Mouse (Mus musculus) adrenal gland, postnatal 4 days (tissue): ENCODE measurements around the gene Nat8f5. TPM values are rescaled to one million over a fixed set of nuclear protein-coding genes. Genes with fewer than 3 reads are reported as not detected.
"Not testable (repeated sequence)": the region's sequence is repeated elsewhere in the genome, so short reads cannot be mapped to it uniquely, and the experiment has no call there.

Experiments used
- DNase-seq, 2 experiments: peaks; one replicate each; pipeline ENCODE4 v3.0.0; 2021 to 2022; ENCODE audit warnings: low spot score in 2 of 2, mixed read lengths in 2 of 2
- long read RNA-seq, 2 experiments: library from polyadenylated mRNA; stranded (forward); transcript quantifications; one replicate each; pipeline ENCODE4 v2.0.0; 2021
- total RNA-seq, 2 experiments: library from RNA; stranded (reverse); gene quantifications; 2 replicates each; pipeline ENCODE4 v1.2.3; 2021

The Nat8f5 gene
- total RNA-seq, result 1 to 10 TPM in 1 of 2 experiments, under 1 TPM in 1; 0.31 to 1.0 TPM
- long read RNA-seq, experiment 1, result 0 reads
- long read RNA-seq, experiment 2, partial matches to known transcripts, result 0 of 1 reads
- long read RNA-seq, experiment 2, other reads (novel, unspliced or antisense), result 1 of 1 reads

DNA sequence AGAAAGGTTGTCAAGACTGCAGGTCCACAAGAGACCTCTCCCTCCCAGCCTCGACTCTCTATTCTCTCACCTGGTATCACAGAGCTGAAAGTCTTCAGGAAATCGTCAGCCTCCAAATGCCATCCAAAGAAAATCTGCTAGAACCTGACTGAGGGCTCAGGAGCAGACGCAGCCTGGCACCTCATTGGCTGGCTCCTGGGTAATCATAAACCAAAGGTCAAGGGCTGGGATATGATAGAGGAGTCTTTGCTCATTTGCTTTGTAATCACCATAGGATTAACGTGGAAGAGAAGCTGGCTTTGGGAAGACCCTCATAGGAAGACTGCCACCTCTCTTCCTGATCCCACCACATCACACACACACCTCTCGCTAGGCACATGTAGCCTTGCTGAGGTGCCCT lies at the start of gene Nat8f5, which contains the start of gene Nat8f6:
Nat8f5 (minus strand) TSS at position 136 of the 400 bp plus-strand sequence.
Nat8f6 (minus strand) TSS at position 118 of the 400 bp plus-strand sequence.
- DNase-seq, result no peak

GRCm38 (mm10) chr6:85869006-85869405 lies 48.2 kb upstream of the Nat8f5 start, which contains the start of gene Nat8f2:
Gene Nat8f2, minus strand, starts transcription at chr6:85869158.
- DNase-seq, result not testable (repeated sequence)

DNA sequence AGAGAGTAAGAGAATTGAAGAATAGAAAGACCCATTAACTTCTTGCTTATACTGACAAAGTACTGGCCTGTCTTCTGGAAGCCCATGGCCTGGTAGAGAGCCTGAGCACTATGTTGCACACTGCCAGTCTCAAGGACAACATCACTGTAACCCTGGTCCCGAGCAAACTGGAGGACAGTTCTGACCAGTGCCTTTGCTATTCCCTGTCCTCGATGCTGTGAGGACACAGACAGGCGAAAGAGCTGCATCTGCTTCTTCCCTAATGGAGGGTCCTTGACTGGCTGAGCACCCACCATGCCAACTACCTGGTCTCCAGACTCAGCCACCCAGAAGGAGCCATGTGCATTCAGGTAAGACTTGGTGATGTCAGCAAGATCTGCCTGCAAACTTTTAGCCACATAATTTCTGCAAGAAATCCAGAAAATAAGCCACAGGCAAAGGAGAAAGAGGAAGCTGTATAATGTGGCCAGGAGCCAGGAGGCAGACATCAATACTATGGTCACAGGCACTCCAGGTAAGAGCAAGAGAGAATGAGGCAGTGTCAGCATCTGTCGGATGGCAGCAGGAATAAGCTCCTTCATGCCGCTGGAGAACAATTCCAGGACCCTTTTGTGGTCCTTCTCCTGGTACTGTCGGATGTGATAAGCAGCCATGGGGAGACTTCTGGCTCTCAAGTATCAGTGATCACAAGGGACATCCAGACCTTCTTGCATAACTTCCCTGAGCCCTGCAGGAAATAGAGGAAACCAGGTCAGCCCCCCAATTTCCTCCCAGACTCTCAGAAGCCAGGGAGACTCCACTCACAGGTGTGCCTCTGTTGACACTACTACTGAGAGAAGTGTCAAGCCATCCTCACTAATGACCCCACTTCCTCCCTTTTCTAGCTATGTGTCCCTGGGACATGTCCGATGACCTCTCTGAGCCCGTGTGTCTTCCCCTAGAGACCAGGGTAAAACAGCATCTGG lies 47.2 kb upstream of the Nat8f5 start:
- DNase-seq, result no peak

- DNase-seq, result not testable (repeated sequence)
Measured at GRCm38 (mm10) chr6:85866995-85867394, 46.2 kb upstream of the Nat8f5 start.

DNA sequence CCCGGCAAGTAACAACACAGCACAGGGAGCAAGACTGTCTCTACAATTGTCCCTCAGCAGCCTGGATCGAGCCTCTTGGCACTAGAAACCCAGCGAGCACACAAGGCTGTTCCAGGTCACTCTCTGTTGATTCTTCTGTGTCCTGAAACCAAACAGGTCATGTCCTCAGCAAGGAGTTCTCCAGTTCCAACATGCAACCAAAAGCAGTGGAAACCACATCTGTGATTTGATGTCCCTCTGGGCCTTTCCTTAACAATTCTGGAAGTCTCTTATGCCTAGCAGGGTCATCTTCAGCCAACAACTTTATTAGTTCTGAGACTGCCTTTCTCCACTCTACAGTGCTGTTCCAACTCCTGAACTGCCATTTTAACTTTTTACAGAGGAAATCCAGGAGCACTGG lies 45.4 kb upstream of the Nat8f5 start:
- not testable (repeated sequence) for DNase-seq

DNA sequence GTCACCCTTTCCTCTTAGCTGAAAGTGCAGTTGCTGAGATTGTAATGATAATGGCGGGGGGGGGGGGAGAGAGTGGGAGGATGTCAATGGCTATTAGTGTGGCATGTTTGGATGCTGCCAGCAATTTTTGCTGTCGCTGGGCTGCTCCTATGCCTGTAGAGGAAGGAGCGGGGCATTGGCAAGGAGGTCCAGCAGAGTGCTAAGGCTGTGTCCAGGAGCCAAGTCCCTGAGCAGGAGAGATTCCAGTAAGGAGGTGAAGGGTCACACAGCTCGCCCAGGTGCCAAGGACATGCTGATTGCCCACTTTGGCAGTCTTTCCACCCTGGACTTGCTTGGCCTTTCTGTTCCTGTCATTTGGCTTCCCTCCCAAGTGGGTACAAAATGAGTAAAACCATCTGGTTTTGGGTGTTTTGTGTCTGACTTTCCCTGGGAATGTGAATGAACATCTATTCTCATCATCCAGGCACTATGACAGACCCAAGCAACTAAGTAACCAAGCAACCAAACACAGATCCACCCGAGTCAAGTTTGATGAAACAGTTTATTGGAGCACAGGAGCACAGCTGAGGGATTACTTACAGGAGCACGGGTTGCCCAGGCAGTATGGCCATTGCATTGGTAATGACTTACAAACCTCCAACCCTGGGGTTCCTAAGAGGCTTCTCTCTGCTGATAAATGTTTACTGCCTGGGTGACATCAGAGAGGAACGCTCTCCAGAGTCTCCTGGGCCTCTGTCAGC lies 44.3 kb upstream of the Nat8f5 start:
- peak in 1 of 2 experiments; percentile 0 for DNase-seq

DNA sequence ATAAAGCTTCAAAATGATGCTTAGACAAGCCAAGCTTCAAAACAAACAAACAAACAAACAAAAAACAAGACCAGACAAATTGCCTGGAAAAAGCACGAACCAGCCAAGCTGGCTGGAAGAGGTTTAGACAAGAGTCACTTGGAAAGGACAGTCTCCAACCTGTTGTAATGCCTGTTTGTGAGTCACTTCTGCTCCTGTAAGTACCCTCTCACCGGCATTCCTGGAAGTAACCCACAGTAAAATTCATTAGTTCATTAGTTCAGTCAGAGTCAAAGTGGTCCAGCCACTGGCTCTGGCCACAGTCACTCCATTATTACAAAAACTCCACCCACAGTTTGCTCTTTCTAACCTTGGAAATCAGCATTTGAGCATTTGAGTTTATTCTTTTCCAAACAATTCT lies 43.1 kb upstream of the Nat8f5 start:
- peak in 1 of 2 experiments; percentile 0 for DNase-seq

- peak in 1 of 2 experiments; percentile 1 for DNase-seq
Measured at GRCm38 (mm10) chr6:85863136-85863535, 42.4 kb upstream of the Nat8f5 start.

- DNase-seq, result no peak
Measured at GRCm38 (mm10) chr6:85862565-85862964, 41.8 kb upstream of the Nat8f5 start.

DNA sequence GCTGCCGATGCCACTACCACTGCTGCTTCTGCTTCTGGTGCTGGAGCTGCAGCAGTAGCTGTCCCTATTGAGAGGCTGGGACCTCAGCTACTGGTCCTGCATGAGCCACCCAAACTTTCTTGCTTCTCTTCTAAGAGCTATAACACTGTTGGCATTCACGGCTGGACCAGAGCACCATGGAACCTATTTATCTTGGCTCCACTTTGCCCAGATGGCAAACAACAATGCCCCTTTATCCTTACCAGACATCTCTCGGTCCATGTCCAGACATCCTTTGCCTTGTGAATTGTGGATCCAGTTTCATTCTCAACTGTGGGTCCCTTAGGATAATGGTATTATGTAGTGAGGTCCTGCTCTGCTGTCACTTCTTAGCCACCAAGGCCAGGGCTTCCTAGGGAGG lies 40.5 kb upstream of the Nat8f5 start:
- DNase-seq, result peak in 1 of 2 experiments; percentile 0

DNA sequence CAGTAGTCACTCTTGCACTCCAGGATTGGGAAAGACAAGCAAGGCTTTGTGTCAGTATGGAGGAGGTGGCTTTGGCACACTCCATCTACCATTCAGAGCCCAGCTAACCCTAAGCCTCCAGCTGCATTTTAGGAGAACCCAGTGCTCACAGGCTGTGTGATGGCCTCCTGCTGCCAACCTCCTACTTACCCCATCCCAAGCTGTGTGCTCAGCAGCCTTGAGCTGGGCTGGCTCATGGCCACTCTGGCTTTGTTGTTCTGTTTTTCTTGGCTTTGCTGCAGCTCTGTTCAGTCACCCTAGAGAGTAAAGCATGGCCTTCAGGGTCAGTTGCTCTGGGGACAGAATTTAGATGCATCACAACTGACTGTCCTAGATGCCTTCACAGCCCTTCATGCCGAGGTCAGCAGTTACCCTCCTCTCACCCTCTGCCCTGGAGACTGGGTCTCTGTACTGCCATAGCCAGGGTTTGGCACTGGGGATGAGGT lies 35.5 kb upstream of the Nat8f5 start:
- peak; percentile 37 to 62 for DNase-seq

- no peak for DNase-seq
Measured at GRCm38 (mm10) chr6:85853481-85853880, 32.7 kb upstream of the Nat8f5 start.

GRCm38 (mm10) chr6:85851062-85851773 lies 30.4 kb upstream of the Nat8f5 start:
- DNase-seq, result no peak

- DNase-seq, result no peak
Measured at GRCm38 (mm10) chr6:85849240-85849639, 28.5 kb upstream of the Nat8f5 start.

- no peak for DNase-seq
Measured at GRCm38 (mm10) chr6:85848140-85848539, 27.4 kb upstream of the Nat8f5 start.

DNA sequence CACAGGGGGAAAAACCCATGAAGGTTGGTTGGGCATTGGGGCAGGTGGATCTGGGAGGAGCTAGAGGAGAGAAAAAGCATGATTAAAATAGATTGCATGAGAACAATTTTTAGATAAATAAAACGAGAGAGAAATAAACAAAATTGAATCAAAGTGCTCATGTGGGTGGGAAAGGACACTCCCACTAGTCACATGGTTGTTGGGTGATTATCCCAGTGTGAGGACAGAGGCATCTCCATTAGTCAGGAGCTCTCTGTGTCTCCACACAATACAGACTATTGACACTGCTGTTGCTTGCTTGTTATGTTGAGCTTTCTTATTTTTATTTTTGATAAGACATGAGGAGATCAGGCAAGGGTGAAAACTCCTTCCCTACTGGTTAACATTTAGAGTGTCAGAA lies 26.1 kb upstream of the Nat8f5 start:
- DNase-seq, result no peak

DNA sequence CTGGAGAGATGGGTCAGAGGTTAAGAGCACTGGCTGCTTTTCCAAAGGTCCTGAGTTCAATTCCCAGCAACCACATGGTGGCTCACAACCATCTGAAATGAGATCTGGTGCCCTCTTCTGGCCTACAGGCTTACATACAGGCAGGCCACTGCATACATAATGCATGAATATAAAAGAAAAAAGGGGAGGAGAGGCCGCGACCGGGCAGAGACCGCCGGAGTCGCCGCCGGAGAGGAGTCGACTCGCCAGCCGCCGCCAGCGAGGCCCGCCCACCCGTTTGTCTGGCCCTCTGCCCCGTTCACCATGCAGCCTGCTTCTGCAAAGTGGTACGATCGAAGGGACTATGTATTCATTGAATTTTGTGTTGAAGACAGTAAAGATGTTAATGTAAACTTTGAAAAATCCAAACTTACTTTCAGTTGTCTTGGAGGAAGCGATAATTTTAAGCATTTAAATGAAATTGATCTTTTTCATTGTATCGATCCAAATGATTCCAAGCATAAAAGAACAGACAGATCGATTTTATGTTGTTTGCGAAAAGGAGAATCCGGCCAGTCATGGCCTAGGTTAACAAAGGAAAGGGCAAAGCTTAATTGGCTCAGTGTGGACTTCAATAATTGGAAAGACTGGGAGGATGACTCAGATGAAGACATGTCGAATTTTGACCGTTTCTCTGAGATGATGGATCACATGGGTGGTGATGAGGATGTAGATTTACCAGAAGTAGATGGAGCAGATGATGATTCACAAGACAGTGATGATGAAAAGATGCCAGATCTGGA lies 23.1 kb upstream of the Nat8f5 start:
- DNase-seq, result not testable (repeated sequence)

GRCm38 (mm10) chr6:85839982-85840381 lies 19.2 kb upstream of the Nat8f5 start:
- no peak for DNase-seq

GRCm38 (mm10) chr6:85838674-85839073 lies 17.9 kb upstream of the Nat8f5 start:
- DNase-seq, result no peak

DNA sequence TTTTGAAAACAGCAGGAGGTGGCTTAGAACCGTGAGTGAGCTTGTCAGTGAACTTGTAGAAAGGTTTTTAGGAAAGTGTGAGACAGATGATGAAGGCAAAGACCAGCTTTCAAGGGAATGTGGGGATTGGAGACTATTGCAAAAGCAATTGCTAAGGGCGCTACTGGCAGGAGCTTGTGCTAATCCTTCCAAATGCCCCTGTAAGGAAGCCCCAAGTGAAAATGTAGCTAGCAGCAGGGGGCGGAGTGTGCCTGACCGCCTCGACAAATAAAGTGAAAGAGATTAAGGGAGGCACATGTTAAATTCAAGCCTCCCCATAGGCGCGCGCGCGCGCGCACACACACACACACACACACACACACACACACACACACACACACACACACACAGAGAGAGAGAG lies 16.5 kb upstream of the Nat8f5 start:
- DNase-seq, result peak; percentile 9 to 21
